Mouse (Mus musculus) splenic B cell, adult 2 months (primary cell): ENCODE data around the gene Mid1.

Experiments used
- DNase-seq: peaks from one replicate; pipeline ENCODE4 v3.0.0-alpha.2; 2011; ENCODE audit warnings: low read depth, low spot score
- H3K27me3 ChIP-seq: 2 replicates; pipeline ENCODE4 v1.6.1; 2012; ENCODE audit warnings: mild to moderate bottlenecking, low read length, moderate library complexity, mixed read lengths; ENCODE audit not compliant: control insufficient read depth, poor library complexity, insufficient read depth, severe bottlenecking
- H3K36me3 ChIP-seq: 2 replicates; pipeline ENCODE4 v1.6.1; 2012; ENCODE audit warnings: mild to moderate bottlenecking, low read length, moderate library complexity, mixed read lengths; ENCODE audit not compliant: control insufficient read depth, poor library complexity, insufficient read depth, severe bottlenecking

Gene Mid1

DNA sequence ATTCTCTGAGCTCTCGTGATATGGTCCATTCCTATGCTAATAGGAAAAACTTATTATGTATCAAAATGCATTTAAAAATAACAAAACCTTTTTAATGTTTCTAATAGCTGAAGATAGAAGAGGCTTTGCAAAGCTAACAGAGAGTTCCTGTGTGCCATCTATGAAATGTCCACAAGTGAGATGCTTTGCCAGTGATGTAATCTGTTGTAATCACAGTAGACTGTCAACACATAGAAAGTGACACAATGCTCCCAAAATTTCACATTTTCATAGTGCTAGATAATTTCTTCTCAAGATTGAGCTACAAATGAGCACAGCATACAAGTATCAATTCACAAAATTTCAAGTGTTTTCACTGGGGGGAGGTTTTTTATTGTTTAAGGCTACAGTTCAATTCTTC lies 158.3 kb downstream of the Mid1 start:
- DNase-seq: no peak
- H3K27me3 ChIP-seq: no peaks in the 10 kb centered on the region
- no peaks in the 10 kb centered on the region for H3K36me3 ChIP-seq

DNA sequence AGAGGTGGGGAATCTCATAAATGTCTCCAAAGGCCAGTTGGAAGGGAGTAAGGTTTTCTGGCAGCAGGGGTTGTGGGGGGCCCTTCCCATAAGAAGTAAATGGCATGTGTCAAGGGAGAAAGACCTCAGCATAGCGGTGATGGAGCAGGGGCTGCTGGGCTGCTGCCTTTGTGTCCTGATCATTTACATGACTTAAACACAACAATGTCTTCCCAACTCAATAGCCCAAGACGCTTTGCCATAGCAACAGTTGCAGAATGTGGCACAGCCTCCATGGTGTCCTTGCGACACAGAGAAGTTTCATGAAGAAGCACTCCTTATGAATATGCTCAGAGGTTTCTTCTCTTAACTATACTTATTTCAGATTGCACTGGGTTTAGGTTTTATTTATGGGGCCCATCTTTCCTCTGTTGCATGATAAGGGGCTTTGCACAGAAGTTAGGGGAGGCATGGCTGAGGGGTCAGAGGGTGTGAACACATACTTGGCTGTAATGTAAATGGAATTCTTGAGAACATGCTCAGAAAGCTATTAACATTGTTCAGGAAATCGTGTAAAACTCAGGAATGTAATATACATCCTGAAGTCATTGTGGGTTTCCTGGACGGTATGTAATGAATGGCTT lies 159.3 kb downstream of the Mid1 start:
- DNase-seq: no peak
- no peaks in the 10 kb centered on the region for H3K36me3 ChIP-seq
- H3K27me3 ChIP-seq: no peaks in the 10 kb centered on the region

DNA sequence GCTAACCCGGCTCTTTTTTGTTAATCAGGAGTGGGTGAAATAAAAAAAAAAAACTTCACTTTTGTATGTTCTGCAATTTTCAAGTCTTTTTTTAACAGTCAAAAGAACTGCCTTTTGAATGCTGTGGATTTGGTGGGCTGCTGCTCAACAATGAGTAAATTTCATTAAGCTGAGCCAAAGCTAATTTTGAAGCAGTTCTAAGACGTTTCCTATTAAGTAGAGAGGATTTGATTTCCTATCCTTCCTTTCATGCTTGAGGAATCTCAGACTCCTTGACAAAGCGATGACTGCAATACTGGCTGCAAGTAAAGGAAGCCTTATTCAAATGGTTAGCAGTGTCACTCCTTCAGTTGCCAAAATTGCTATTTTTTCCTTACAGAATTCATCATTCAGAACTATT lies 161.2 kb downstream of the Mid1 start:
- DNase-seq: no peak
- Histone ChIP-seq H3K36me3 (no peaks in the 10 kb centered on the region), H3K27me3 (no peaks in the 10 kb centered on the region)

DNA sequence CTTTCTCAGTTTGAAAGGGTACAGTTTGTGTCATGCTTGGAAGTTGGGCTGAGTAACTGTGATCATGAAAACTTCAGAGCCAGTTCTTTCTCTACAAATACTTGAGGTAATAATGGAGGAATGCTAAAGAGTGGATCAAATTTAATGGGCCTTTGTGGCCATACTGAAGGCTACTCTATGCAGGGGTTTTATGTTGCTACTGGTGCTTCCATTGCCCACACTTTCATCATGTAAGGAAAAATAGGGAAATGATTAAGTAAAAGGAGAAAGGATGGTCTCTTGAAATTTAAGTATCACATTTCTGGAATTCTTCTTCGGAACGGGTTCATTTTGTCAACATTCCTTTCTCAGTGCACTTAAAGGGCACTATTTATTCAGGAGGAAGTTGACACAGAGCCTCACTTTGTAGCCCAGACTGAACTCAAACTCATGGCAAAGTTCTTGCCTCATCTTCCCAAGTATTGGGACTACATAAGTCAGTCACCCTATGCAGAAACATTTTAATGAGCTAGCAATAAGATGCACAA lies 176.3 kb downstream of the Mid1 start:
- Histone ChIP-seq H3K36me3 (no peaks in the 10 kb centered on the region), H3K27me3 (no peaks in the 10 kb centered on the region)
- no peak for DNase-seq

DNA sequence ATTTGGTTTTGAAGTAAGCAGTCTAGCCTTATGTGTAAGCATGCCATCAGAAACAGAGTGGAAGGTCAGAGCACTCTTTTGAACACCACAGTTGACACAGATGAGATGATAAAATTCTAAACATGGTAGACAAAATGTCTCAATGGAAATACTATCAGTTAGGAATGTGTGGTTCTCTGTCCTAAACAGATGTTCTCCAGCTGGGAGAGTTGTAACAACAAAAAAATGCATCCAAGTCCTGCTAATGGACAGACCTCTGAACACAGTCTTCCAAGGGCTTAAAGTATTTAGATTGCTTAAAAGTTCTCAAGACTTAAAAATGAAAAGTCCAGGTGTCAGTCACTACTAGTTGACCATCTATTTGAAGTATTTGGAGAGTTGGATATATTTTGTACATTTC lies 177.4 kb downstream of the Mid1 start:
- DNase-seq: no peak
- Histone ChIP-seq H3K36me3 (no peaks in the 10 kb centered on the region), H3K27me3 (no peaks in the 10 kb centered on the region)

DNA sequence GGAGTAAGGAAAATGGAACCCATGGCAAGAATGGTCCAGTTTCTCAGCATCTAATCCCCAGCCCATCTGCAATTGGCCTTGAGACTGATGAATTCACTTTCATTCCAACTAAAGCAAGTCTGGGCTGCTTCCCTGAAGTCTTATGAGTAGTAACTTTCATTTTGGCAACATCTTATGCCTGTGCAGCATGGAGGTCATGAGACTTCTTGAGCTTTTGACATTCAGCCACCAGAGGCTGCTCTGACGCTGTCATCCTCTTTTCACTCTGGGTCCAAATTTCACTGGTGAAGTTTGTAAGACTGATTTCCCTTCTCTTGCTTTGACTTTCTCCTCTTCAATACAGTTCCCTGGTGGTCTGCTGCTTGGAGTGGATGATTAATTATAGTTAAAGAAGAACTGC lies 177.8 kb downstream of the Mid1 start:
- Histone ChIP-seq H3K27me3 (no peaks in the 10 kb centered on the region), H3K36me3 (no peaks in the 10 kb centered on the region)
- DNase-seq: peak; percentile 54

DNA sequence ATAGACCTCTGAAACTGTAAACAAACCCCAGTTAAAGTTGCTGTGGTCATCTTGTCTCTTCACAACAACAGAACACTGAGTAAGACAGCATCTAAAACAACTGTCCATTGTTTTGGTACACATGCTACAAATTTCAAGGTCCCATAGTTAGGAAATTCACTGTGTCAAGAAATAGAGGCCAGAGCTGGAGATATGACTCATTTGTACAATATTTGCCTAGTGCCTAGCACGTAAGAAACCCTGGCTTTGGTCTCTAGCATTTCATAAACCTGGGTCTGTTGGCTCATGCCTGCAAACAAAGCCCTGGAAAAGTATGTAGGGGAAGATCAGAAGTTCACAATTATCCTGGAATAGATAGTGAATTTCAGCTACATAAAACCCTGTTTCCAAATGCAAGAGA lies 178.8 kb downstream of the Mid1 start:
- Histone ChIP-seq H3K27me3 (no peaks in the 10 kb centered on the region), H3K36me3 (no peaks in the 10 kb centered on the region)
- DNase-seq: no peak

DNA sequence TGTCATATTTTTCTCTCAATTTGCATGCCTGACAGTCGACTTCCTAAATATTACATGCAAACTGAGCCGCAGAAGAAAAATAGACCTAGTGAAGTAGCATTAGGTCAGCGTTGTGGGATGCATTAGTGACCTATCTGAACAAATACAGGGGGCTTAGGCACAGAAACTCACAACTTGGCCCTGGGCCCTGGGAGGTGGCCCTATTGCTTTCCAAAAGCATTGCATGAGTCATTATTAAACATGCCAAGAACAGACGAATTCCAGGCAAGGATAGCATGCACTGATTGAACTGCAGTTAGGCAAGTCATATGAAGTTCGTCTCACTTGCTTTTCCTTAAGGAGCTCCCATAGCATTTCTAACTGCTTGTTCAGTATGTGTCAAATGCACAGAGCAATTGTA lies 183.2 kb downstream of the Mid1 start:
- Histone ChIP-seq H3K36me3 (no peaks in the 10 kb centered on the region), H3K27me3 (no peaks in the 10 kb centered on the region)
- DNase-seq: no peak

DNA sequence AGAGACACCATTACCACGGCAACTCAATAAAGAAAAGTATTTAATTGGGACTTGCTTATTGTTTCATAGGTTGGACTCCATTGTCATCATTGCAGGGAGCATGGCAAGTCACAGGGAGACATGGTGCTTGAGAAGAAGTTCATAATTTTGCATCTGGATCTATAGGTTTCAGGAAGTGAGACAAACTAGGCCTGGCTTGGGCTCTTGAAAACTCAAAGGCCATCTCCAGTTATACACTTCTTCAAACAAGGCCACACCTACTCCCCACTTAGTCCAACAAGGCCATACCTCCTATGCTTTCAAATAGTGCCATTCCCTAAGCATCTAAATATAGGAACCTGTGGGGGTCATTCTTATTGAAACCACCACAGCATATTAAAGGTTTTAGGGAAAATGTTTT lies 189.5 kb downstream of the Mid1 start:
- Histone ChIP-seq H3K36me3 (no peaks in the 10 kb centered on the region), H3K27me3 (no peaks in the 10 kb centered on the region)
- no peak for DNase-seq

DNA sequence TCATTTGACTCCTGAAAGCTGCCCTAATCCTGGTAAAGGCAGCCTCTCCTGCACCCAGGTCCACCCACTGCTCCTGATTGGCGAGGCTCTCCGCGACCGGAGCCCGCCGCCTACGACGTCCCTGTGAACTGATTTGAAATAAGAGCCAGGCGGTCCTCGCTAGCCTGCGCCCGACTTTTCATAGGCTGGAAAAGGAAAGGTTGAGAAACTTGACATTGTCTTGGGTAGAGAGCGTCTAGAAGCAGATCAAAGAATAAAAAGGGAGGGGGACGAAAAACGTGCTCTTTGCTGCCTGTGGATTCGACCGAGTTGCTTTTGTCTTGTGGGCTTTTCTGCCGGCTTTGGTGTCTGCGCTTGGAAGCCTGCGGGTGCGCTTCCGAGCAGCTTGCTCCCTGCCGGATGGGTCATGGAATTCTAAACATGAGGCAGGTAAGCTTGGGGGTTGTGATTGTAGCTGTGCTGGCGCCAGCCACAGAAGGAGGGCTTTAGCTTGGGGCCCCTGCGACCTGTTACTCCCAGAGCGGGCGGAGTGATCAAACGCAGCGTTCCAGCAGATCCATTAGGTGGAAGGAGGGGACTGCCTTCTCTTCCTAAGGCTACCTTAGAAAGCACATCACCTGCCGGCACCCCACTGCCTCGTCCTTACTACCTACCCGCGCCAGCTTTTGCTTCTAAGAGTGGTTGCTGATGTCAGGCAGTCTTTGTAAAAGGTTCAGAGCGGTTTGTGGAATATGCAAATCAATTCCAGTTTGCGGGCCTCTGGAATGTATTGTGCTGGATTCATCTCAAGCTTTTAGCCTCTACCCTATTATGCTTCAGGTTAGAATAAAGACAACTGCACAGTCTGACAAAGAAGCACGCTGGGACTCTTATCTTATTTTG lies 194.7 kb downstream of the Mid1 start:
- H3K36me3 ChIP-seq: no peaks in the 10 kb centered on the region
- DNase-seq: peak; percentile 4

DNA sequence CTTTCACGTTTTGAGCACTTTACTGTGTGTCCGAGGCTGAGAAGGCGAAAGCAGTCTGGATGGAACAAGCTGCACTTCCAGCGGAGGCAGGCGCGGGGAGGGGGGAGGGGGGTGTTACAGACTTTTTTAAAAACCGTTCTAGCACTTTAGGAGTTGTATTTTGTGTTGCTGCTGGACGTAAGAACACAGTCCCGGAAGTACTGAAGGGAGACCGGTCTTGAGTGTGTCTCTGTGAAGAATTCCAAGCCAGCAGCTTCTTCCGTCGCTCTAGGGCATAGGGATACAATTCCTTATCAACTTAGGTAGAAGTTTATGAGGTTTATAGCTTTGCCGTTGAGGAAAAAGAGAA lies 195.3 kb downstream of the Mid1 start:
- no peaks in the 10 kb centered on the region for H3K27me3 ChIP-seq
- peak; percentile 4 for DNase-seq
- H3K36me3 ChIP-seq: no peaks in the 10 kb centered on the region

More for the DNA sequence above, 194.7 kb downstream of the Mid1 start:
- no peaks in the 10 kb centered on the region for H3K27me3 ChIP-seq

DNA sequence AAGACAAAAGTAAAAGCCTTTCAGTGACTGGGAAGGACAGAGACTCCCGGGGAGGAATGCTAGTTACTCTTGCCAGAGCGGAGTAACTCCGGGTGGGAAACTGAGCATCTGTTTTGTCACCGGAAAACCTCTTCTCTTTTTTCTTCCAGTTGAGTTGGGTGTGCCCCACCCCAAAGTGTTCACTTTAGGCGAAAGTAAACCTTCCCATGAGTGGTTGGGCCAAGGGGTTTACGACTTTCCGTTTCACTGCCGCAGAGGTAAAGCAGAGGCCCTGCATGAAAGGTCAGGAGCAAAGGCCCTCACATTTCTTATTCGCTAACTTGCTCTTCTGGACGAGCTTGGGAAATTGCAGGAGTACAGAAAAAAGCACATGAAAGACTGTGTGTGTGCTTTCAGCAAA lies 195.8 kb downstream of the Mid1 start:
- Histone ChIP-seq H3K27me3 (no peaks in the 10 kb centered on the region), H3K36me3 (no peaks in the 10 kb centered on the region)
- DNase-seq: peak; percentile 28

DNA sequence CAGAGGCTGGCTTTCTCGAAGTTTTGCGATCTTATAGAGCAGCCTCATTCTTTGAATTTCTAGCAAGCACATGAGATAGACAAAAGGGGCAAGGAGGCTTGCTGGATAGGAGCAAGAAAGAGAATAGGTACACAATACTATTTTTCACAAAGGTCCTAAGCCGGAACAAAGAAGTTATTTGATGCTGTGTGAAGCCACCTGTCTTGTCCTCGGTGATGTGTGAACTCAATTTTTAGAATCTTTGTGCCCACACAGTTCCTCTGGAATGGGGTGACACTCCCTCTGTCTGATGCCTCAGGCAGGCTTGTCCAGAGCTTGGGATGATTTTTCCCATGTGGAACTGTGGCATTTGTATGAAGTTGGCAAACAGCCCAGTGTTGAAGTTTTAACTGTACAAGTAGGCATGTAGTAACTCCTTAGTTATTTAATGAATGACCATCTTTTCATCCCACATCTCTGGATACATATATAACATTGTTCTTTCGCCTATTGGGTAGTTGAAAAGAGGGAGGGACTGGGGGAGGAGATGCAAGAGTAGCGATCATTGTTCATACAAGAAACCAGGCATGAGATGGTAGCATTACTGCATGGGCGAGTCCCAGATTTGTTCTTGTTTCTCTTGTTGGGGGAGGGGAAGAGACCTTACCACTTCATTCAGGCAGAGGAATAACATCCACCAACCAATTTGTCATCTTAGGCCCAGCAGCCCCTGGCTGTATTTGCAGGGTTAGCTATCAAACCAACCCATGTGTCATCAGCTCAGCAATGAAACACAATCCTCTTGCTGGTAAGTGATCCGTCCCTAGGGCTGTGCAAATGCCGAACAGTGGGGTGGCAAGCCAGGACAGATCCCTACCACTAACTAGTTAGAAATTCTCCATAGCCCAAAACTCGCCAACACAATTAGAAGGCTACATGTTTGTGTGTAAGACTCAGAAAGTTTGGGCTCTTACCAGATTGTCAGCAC lies 196.5 kb downstream of the Mid1 start:
- no peaks in the 10 kb centered on the region for H3K36me3 ChIP-seq
- H3K27me3 ChIP-seq: no peaks in the 10 kb centered on the region
- DNase-seq: no peak

DNA sequence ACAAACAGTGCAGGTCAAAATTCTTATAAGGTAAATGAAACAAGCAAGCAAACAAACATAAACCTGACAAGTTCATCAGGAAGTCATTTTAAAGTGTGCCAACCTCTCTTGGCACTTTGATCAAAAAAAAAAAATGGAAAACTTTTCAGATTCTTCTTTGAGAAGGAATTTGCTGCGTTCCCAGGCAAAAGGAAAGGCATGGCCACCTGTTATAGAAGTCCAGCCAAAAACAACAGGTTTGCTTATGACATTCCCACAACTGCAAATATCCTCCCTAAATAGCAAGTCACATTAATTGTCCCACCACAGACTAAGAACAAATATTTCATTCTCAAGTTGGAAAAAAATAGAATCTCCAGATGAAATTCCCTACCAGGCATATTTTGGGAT lies 197.2 kb downstream of the Mid1 start:
- H3K36me3 ChIP-seq: no peaks in the 10 kb centered on the region
- no peak for DNase-seq
- no peaks in the 10 kb centered on the region for H3K27me3 ChIP-seq
